ENCODE assay signal across 11 mouse cellular contexts in the genomic region with DNA sequence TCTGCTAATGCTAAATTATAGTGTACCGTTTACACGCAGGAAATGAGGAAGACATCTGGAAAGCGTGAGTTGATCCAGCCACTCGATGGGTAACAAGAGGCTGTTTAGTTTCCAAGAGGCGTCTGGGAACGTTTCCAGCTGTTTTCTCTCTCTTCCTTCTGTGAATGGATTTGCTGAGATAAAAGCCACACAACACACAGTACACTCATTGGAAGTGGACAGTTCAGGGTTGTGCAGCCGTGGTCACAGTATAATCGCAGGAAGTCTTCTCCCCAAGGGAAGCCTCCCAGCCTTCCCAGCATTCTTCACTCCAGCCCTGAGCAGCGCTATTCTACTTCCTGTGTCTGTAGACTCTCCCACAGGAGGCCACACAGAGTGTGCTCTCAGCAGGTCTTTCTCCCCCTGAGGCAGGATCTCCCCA. TPM values are rescaled to one million over a fixed set of nuclear protein-coding genes. Genes with fewer than 3 reads are reported as not detected.
DNase-seq lines count a peak whose midpoint lies in the region; ATAC-seq lines count a peak whose summit lies in the region.
"Had no signal": no experiment of that assay in that cellular context is flagged by ENCODE, and none has a peak within 500 bp of the region (broad histone marks: within the 10 kb centered on the region; RNA-seq: fewer than 3 reads in every experiment).

No protein-coding gene starts in this region.

- H3K9ac ChIP-seq in forebrain, embryonic 14.5 days (ENCODE audit: low read length): no peak overlapping the region
- H3K9ac ChIP-seq in forebrain, embryonic 11.5 days (ENCODE audit: low read length): no peak overlapping the region
- no peak overlapping the region for H3K9ac ChIP-seq in embryonic facial prominence, embryonic 15.5 days
- H3K9ac ChIP-seq: neural tube, embryonic 12.5 days had no signal

- no peaks in the 10 kb centered on the region for H3K4me1 ChIP-seq in forebrain, embryonic 14.5 days (ENCODE audit: control insufficient read depth, insufficient read depth, low read length)
- no peaks in the 10 kb centered on the region for H3K4me1 ChIP-seq in forebrain, embryonic 11.5 days (replicated peaks; ENCODE audit: control insufficient read depth, insufficient read depth, low read length)
- H3K4me1 ChIP-seq in embryonic facial prominence, embryonic 15.5 days: peaks cover 9% of the 10 kb centered on the region; the same call in 1 of the 2 replicates
- H3K4me1 ChIP-seq: neural tube, embryonic 12.5 days had no signal

- no peak overlapping the region for H3K4me2 ChIP-seq in forebrain, embryonic 14.5 days (ENCODE audit: low read length)
- H3K4me2 ChIP-seq in forebrain, embryonic 11.5 days (ENCODE audit: low read depth, low read length, severe bottlenecking): no peak overlapping the region
- no peak overlapping the region for H3K4me2 ChIP-seq in embryonic facial prominence, embryonic 15.5 days (replicated peaks)
- H3K4me2 ChIP-seq: neural tube, embryonic 12.5 days had no signal

- H3K36me3 ChIP-seq in forebrain, embryonic 14.5 days (ENCODE audit: control insufficient read depth, insufficient read depth, low read length): peaks cover 9% of the 10 kb centered on the region
- H3K36me3 ChIP-seq in forebrain, embryonic 11.5 days (ENCODE audit: control insufficient read depth, insufficient read depth, low read length): no peaks in the 10 kb centered on the region
- peaks cover 10% of the 10 kb centered on the region; the same call in 1 of the 2 replicates for H3K36me3 ChIP-seq in embryonic facial prominence, embryonic 15.5 days

- peak overlapping the region; percentile 6; the same call in 1 of the 2 replicates for H3K27ac ChIP-seq in forebrain, embryonic 14.5 days (ENCODE audit: low read depth, low read length)
- H3K27ac ChIP-seq in forebrain, embryonic 11.5 days (ENCODE audit: low read depth, low read length): no peak overlapping the region
- peak overlapping the region; percentile 86 for H3K27ac ChIP-seq in embryonic facial prominence, embryonic 15.5 days (replicated peaks)
- H3K27ac ChIP-seq: neural tube, embryonic 12.5 days had no signal

- DNase-seq in forebrain, embryonic 14.5 days (ENCODE audit: low spot score): peak; percentile 66
- DNase-seq in forebrain, embryonic 11.5 days (ENCODE audit: low spot score): no peak
- peak; percentile 66 to 79 for DNase-seq in heart, postnatal 14 days
- peak; percentile 58 to 78 for DNase-seq in kidney, postnatal 4 days
- DNase-seq in lung, postnatal 10 days: peak; percentile 95
- DNase-seq in spleen, postnatal 4 days (ENCODE audit: low spot score in 2 of 2): no peak
- DNase-seq in thymus, adult 18-20 months: no peak

- no peaks in the 10 kb centered on the region for H3K9me3 ChIP-seq in forebrain, embryonic 14.5 days (replicated peaks; ENCODE audit: control insufficient read depth, low read length)
- H3K9me3 ChIP-seq in forebrain, embryonic 11.5 days (ENCODE audit: control insufficient read depth, low read length): no peaks in the 10 kb centered on the region
- H3K9me3 ChIP-seq in embryonic facial prominence, embryonic 15.5 days (replicated peaks): no peaks in the 10 kb centered on the region
- H3K9me3 ChIP-seq: neural tube, embryonic 12.5 days had no signal

- 53% methylated on average over 9 of the region's 9 CpGs for WGBS in forebrain, embryonic 14.5 days
- WGBS in forebrain, embryonic 11.5 days: 80% methylated on average over 9 of the region's 9 CpGs
- WGBS in embryonic facial prominence, embryonic 15.5 days: 20% methylated on average over 9 of the region's 9 CpGs

- intact Hi-C loops in heart, postnatal 14 days (cut with DNase I): no loop called here

- ATAC-seq in forebrain, embryonic 14.5 days: peak; percentile 52
- no peak for ATAC-seq in forebrain, embryonic 11.5 days (replicated peaks; ENCODE audit: low FRiP score)
- ATAC-seq in embryonic facial prominence, embryonic 15.5 days (ENCODE audit: insufficient number of reproducible peaks, low FRiP score, low TSS enrichment, low read depth): peak; percentile 63; the same call in 1 of the 2 replicates

- no peak overlapping the region for H3K4me3 ChIP-seq in forebrain, embryonic 14.5 days (ENCODE audit: low read depth, low read length)
- no peak overlapping the region for H3K4me3 ChIP-seq in forebrain, embryonic 11.5 days (ENCODE audit: low read depth, low read length)
- no peak overlapping the region for H3K4me3 ChIP-seq in embryonic facial prominence, embryonic 15.5 days (replicated peaks)
- H3K4me3 ChIP-seq: erythroblast, embryonic 14.5 days; neural tube, embryonic 12.5 days had no signal

- H3K27me3 ChIP-seq in forebrain, embryonic 14.5 days (replicated peaks; ENCODE audit: control insufficient read depth, insufficient read depth, low read length): no peaks in the 10 kb centered on the region
- no peaks in the 10 kb centered on the region for H3K27me3 ChIP-seq in forebrain, embryonic 11.5 days (ENCODE audit: control insufficient read depth, insufficient read depth, low read length)
- no peaks in the 10 kb centered on the region for H3K27me3 ChIP-seq in embryonic facial prominence, embryonic 15.5 days
- H3K27me3 ChIP-seq: CH12.LX; neural tube, embryonic 12.5 days had no signal

RNA-seq across cellular contexts. Expression of gene Tango6, which starts 22.0 kb away (rescaled TPM):
- 2.4 and 4.4 TPM in 2 replicates for polyA plus RNA-seq in forebrain, embryonic 14.5 days (2014; fragmentation: Nextera tagmentation; extraction: Ambion mirVana)
- polyA plus RNA-seq in forebrain, embryonic 11.5 days (2014; fragmentation: Nextera tagmentation; extraction: Ambion mirVana): 10.6 and 12.4 TPM in 2 replicates
- polyA plus RNA-seq in embryonic facial prominence, embryonic 15.5 days (2015; fragmentation: Nextera tagmentation; extraction: Ambion mirVana): 8.1 and 8.9 TPM in 2 replicates
- 1 to 10 TPM; 8.8 to 9.5 TPM for total RNA-seq in heart, postnatal 14 days (2021)

Comparison
In these comparisons a context has a peak if more than half of its experiments do, and no peak if none do; other contexts are left out.
1. DNase-seq: peak in forebrain, embryonic 14.5 days (single experiment), heart, postnatal 14 days (2 of 2), kidney, postnatal 4 days (2 of 2) and lung, postnatal 10 days (single experiment); none in forebrain, embryonic 11.5 days (single experiment), spleen, postnatal 4 days (0 of 2) and thymus, adult 18-20 months (0 of 2).